Mouse (Mus musculus) embryonic facial prominence, embryonic 13.5 days (tissue): ENCODE measurements around the gene Prkar1b. TPM values are rescaled to one million over a fixed set of nuclear protein-coding genes. Genes with fewer than 3 reads are reported as not detected.

Experiments
- ATAC-seq: fragments of 200-750 bp; cut with Nextera tagmentation; 2 replicates; pipeline ENCODE4 v1.8.0; 2017; ENCODE audit warnings: low read depth; ENCODE audit not compliant: insufficient number of reproducible peaks, insufficient read depth, low FRiP score, low TSS enrichment
- H3K27ac ChIP-seq: fragments of 300-500 bp; sonication (generic); 2 replicates; pipeline ENCODE4 v1.5.1; 2015; ENCODE audit warnings: moderate library complexity, mild to moderate bottlenecking, inconsistent platforms
- H3K27me3 ChIP-seq: fragments of 300-500 bp; sonication (generic); 2 replicates; pipeline ENCODE4 v1.6.1; 2015; ENCODE audit warnings: mild to moderate bottlenecking, inconsistent platforms
- H3K36me3 ChIP-seq: fragments of 300-500 bp; sonication (generic); 2 replicates; pipeline ENCODE4 v1.6.1; 2015; ENCODE audit warnings: mild to moderate bottlenecking, inconsistent platforms
- H3K4me1 ChIP-seq: fragments of 300-500 bp; sonication (generic); 2 replicates; pipeline ENCODE4 v1.6.1; 2015; ENCODE audit warnings: inconsistent platforms
- H3K4me2 ChIP-seq: fragments of 300-500 bp; sonication (generic); 2 replicates; pipeline ENCODE4 v1.6.1; 2015; ENCODE audit warnings: moderate library complexity, mild to moderate bottlenecking, inconsistent platforms
- H3K4me3 ChIP-seq: fragments of 300-500 bp; sonication (generic); 2 replicates; pipeline ENCODE4 v1.5.1; 2015; ENCODE audit warnings: mild to moderate bottlenecking, inconsistent platforms
- H3K9ac ChIP-seq: fragments of 300-500 bp; sonication (generic); 2 replicates; pipeline ENCODE4 v1.6.1; 2015; ENCODE audit warnings: mild to moderate bottlenecking, inconsistent platforms
- H3K9me3 ChIP-seq: fragments of 300-500 bp; sonication (generic); 2 replicates; pipeline ENCODE4 v1.6.1; 2016; ENCODE audit warnings: inconsistent platforms
- WGBS: fragments of 180-500 bp; shearing (Covaris S2); methylation state at CpG from one replicate; pipeline ENCODE4 v1.1.7; 2015; ENCODE audit warnings: mixed read lengths; 5-methylcytosine and 5-hydroxymethylcytosine counted together
- polyA plus RNA-seq: library from polyadenylated mRNA; unstranded; fragments of >200 nt; fragmentation: Nextera tagmentation; extraction: Ambion mirVana; gene quantifications from 2 replicates; pipeline ENCODE4 v1.2.1, GENCODE M21; 2015

Gene Prkar1b
- polyA plus RNA-seq, 1 experiment from 2014 or later: 27.7 TPM

- Histone ChIP-seq H3K27me3 (no peaks in the 10 kb centered on the region), H3K4me1 (0 out of 2 replicates have a peak, but pooled peaks cover 4% of the 10 kb centered on the region), H3K36me3 (peaks cover 66% of the 10 kb centered on the region), H3K27ac (peak overlapping the region; percentile 8; the same call in 1 of the 2 replicates), H3K9ac (peak overlapping the region; percentile 7; the same call in 1 of the 2 replicates), H3K4me2 (no peak overlapping the region), H3K9me3 (no peaks in the 10 kb centered on the region), H3K4me3 (no peak overlapping the region)
- no peak for ATAC-seq
- 84% methylated on average over 10 of the region's 10 CpGs for WGBS
Measured at GRCm38 (mm10) chr5:139174141-139174540, 24.3 kb upstream of the Prkar1b start.

GRCm38 (mm10) chr5:139171929-139172328, 22.1 kb upstream of the Prkar1b start:
- no peak for ATAC-seq
- Histone ChIP-seq H3K4me3 (no peak overlapping the region), H3K27me3 (no peaks in the 10 kb centered on the region), H3K9ac (no peak overlapping the region), H3K4me1 (0 out of 2 replicates have a peak, but pooled peaks cover 7% of the 10 kb centered on the region), H3K36me3 (peaks cover 74% of the 10 kb centered on the region), H3K27ac (no peak overlapping the region), H3K9me3 (no peaks in the 10 kb centered on the region), H3K4me2 (no peak overlapping the region)
- WGBS: 91% methylated on average over 4 of the region's 4 CpGs

- Histone ChIP-seq H3K27me3 (no peaks in the 10 kb centered on the region), H3K4me1 (0 out of 2 replicates have a peak, but pooled peaks cover 3% of the 10 kb centered on the region), H3K9ac (no peak overlapping the region), H3K4me3 (no peak overlapping the region), H3K9me3 (no peaks in the 10 kb centered on the region), H3K36me3 (peaks cover 91% of the 10 kb centered on the region), H3K4me2 (no peak overlapping the region), H3K27ac (no peak overlapping the region)
- no peak for ATAC-seq
- WGBS: 81% methylated on average over 1 of the region's 1 CpGs
Measured at GRCm38 (mm10) chr5:139167548-139167947, 17.7 kb upstream of the Prkar1b start.

GRCm38 (mm10) chr5:139166781-139167361, 17.1 kb upstream of the Prkar1b start:
- Histone ChIP-seq H3K4me3 (no peak overlapping the region), H3K27ac (no peak overlapping the region), H3K36me3 (peaks cover 90% of the 10 kb centered on the region), H3K9ac (no peak overlapping the region), H3K9me3 (no peaks in the 10 kb centered on the region), H3K4me2 (no peak overlapping the region), H3K4me1 (0 out of 2 replicates have a peak, but pooled peaks cover 3% of the 10 kb centered on the region), H3K27me3 (no peaks in the 10 kb centered on the region)
- WGBS: 90% methylated on average over 6 of the region's 6 CpGs
- no peak for ATAC-seq

- Histone ChIP-seq H3K4me3 (no peak overlapping the region), H3K4me1 (no peaks in the 10 kb centered on the region), H3K27ac (no peak overlapping the region), H3K9me3 (no peaks in the 10 kb centered on the region), H3K27me3 (no peaks in the 10 kb centered on the region), H3K36me3 (peaks cover 74% of the 10 kb centered on the region), H3K4me2 (no peak overlapping the region), H3K9ac (no peak overlapping the region)
- 92% methylated on average over 10 of the region's 10 CpGs for WGBS
- no peak for ATAC-seq
Measured at GRCm38 (mm10) chr5:139161632-139162031, 11.8 kb upstream of the Prkar1b start.

GRCm38 (mm10) chr5:139160899-139161298, 11.1 kb upstream of the Prkar1b start:
- peaks cover 74% of the 10 kb centered on the region for H3K36me3 ChIP-seq
- ATAC-seq: no peak
- 84% methylated on average over 8 of the region's 8 CpGs for WGBS

GRCm38 (mm10) chr5:139150603-139151031, 816 bp upstream of the Prkar1b start:
- no peaks in the 10 kb centered on the region for H3K9me3 ChIP-seq
- peak overlapping the region; percentile 88 for H3K9ac ChIP-seq
- peak overlapping the region; percentile 92 for H3K4me3 ChIP-seq
- peaks cover 20% of the 10 kb centered on the region for H3K4me1 ChIP-seq
- peak overlapping the region; percentile 62; the same call in 1 of the 2 replicates for H3K27ac ChIP-seq
- no peaks in the 10 kb centered on the region for H3K27me3 ChIP-seq
- peak overlapping the region; percentile 95 for H3K4me2 ChIP-seq
- peak; percentile 5; the same call in 1 of the 2 replicates for ATAC-seq
- WGBS: under 1% methylated on average over 45 of the region's 45 CpGs
- H3K36me3 ChIP-seq: peaks cover 38% of the 10 kb centered on the region

More at GRCm38 (mm10) chr5:139160899-139161298, 11.1 kb upstream of the Prkar1b start:
- Histone ChIP-seq H3K9ac (no peak overlapping the region), H3K27me3 (no peaks in the 10 kb centered on the region), H3K4me1 (no peaks in the 10 kb centered on the region), H3K27ac (no peak overlapping the region), H3K4me2 (no peak overlapping the region), H3K9me3 (no peaks in the 10 kb centered on the region), H3K4me3 (no peak overlapping the region)

- peak; percentile 56 for ATAC-seq
- peak overlapping the region; percentile 49; the same call in 1 of the 2 replicates for H3K9ac ChIP-seq
- 0 out of 2 replicates have a peak overlapping the region, but pooled peaks have one; percentile 30 for H3K27ac ChIP-seq
- peak overlapping the region; percentile 92 for H3K4me3 ChIP-seq
- H3K27me3 ChIP-seq: no peaks in the 10 kb centered on the region
- peak overlapping the region; percentile 95 for H3K4me2 ChIP-seq
- H3K9me3 ChIP-seq: no peaks in the 10 kb centered on the region
- peaks cover 25% of the 10 kb centered on the region for H3K36me3 ChIP-seq
- peaks cover 20% of the 10 kb centered on the region for H3K4me1 ChIP-seq
- 25% methylated on average over 11 of the region's 11 CpGs for WGBS
Measured at GRCm38 (mm10) chr5:139149006-139149672, 662 bp downstream of the Prkar1b start.

- H3K27me3 ChIP-seq: no peaks in the 10 kb centered on the region
- H3K9ac ChIP-seq: no peak overlapping the region
- H3K4me3 ChIP-seq: no peak overlapping the region
- ATAC-seq: no peak
- no peak overlapping the region for H3K4me2 ChIP-seq
- peaks cover 20% of the 10 kb centered on the region for H3K4me1 ChIP-seq
- 92% methylated on average over 14 of the region's 14 CpGs for WGBS
- peaks cover 8% of the 10 kb centered on the region for H3K36me3 ChIP-seq
- no peak overlapping the region for H3K27ac ChIP-seq
- no peaks in the 10 kb centered on the region for H3K9me3 ChIP-seq
Measured at GRCm38 (mm10) chr5:139147178-139148078, 2.4 kb downstream of the Prkar1b start.

GRCm38 (mm10) chr5:139146476-139147075, 3.2 kb downstream of the Prkar1b start:
- H3K9me3 ChIP-seq: no peaks in the 10 kb centered on the region
- peaks cover 18% of the 10 kb centered on the region for H3K4me1 ChIP-seq
- H3K27me3 ChIP-seq: no peaks in the 10 kb centered on the region
- H3K36me3 ChIP-seq: peaks cover 3% of the 10 kb centered on the region; the same call in 1 of the 2 replicates
- no peak for ATAC-seq
- H3K9ac ChIP-seq: no peak overlapping the region
- no peak overlapping the region for H3K27ac ChIP-seq
- WGBS: 89% methylated on average over 11 of the region's 11 CpGs
- H3K4me3 ChIP-seq: no peak overlapping the region
- no peak overlapping the region for H3K4me2 ChIP-seq

- Histone ChIP-seq H3K4me1 (peaks cover 9% of the 10 kb centered on the region), H3K27me3 (no peaks in the 10 kb centered on the region), H3K27ac (no peak overlapping the region), H3K9ac (no peak overlapping the region), H3K4me3 (no peak overlapping the region), H3K4me2 (no peak overlapping the region), H3K9me3 (no peaks in the 10 kb centered on the region), H3K36me3 (peaks cover 2% of the 10 kb centered on the region; the same call in 1 of the 2 replicates)
- 93% methylated on average over 4 of the region's 4 CpGs for WGBS
- ATAC-seq: no peak
Measured at GRCm38 (mm10) chr5:139145726-139146125, 4.1 kb downstream of the Prkar1b start.
